Mouse (Mus musculus): Measurements from ENCODE around the gene Gpr132.

DNA sequence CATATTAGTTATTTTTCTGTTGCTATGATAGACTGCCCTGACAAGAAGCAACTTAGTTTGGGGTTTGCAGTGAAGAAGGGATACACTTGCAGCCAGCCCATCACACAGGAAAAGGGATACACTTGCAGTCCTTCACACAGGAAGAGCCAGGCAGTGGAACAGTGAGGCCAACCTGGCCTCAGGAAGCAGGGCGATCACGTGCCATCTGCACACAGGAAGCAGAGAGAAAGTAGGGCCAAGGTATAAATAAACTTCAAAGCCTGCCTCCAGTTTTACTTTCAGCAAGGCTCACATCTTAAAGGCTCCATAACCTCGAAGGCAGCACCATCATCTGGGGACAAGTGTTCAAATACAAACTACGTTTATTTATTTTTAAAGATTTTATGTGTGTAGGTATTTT, 44.8 kb downstream of the Gpr132 start:
- TF ChIP-seq CTCF (IDR thresholded peaks at IDR 0.05; ENCODE audit: control insufficient read depth, insufficient read depth, insufficient read length) (no peak), MYOD1 (IDR thresholded peaks at IDR 0.05; ENCODE audit: control insufficient read depth, insufficient read length, low read depth) (no peak)

Data from C2C12 (cell line).